Mouse (Mus musculus): ENCODE measurements at regions not wholly inside any gene's neighbourhood (a gene's known extent, or its start where the extent isn't known, plus 50 kb on each side); places are given as distances from the start of the nearest gene placed in this dataset.

- DNase-seq (ENCODE audit: low spot score in 2 of 2), result no peak
Measured at GRCm38 (mm10) chr9:25951144-25951543, 469.8 kb downstream of the Eepd1 start.

- DNase-seq (ENCODE audit: low spot score in 2 of 2), result peak; percentile 10 to 33
Measured at GRCm38 (mm10) chr9:25959082-25959481, 477.7 kb downstream of the Eepd1 start.

- DNase-seq (ENCODE audit: low spot score in 2 of 2), result no peak
Measured at GRCm38 (mm10) chr9:25985450-25985849, 504.1 kb downstream of the Eepd1 start.

GRCm38 (mm10) chr9:25985920-25986319 lies 504.6 kb downstream of the Eepd1 start:
- no peak for DNase-seq (ENCODE audit: low spot score in 2 of 2)

GRCm38 (mm10) chr9:26001821-26002220 lies 520.5 kb downstream of the Eepd1 start:
- no peak for DNase-seq (ENCODE audit: low spot score in 2 of 2)
